Mouse (Mus musculus): Measurements from ENCODE around the gene Zfp609. TPM values are rescaled to one million over a fixed set of nuclear protein-coding genes. Genes with fewer than 3 reads are reported as not detected.

Gene Zfp609
- polyA plus RNA-seq (2015; fragmentation: Nextera tagmentation; extraction: Ambion mirVana) = 4.5 and 4.7 TPM in 2 replicates

GRCm38 (mm10) chr9:65827344-65828015, at the start of gene Zfp609:
Gene Zfp609 (minus strand): TSS chr9:65827564.
- Histone ChIP-seq H3K27ac (ENCODE audit: low read length) (peak within 1 kb of the TSS; percentile 99), H3K36me3 (ENCODE audit: control insufficient read depth, insufficient read depth, low read length) (no peaks in the 10 kb centered on the region), H3K9ac (ENCODE audit: low read length) (peak within 1 kb of the TSS; percentile 96), H3K4me1 (replicated peaks; ENCODE audit: control insufficient read depth, insufficient read depth, low read length) (peaks cover 39% of the 10 kb centered on the region), H3K9me3 (ENCODE audit: control insufficient read depth, low read length) (no peaks in the 10 kb centered on the region), H3K27me3 (ENCODE audit: control insufficient read depth, insufficient read depth, low read depth, low read length) (no peaks in the 10 kb centered on the region), H3K4me3 (ENCODE audit: low read length) (peak within 1 kb of the TSS; percentile 90), H3K4me2 (ENCODE audit: low read depth, low read length) (peak within 1 kb of the TSS; percentile 87)
- WGBS = under 1% methylated on average over 36 of the region's 76 CpGs
- peak; percentile 87 for ATAC-seq (ENCODE audit: low read depth)

- no peak for ATAC-seq (ENCODE audit: low read depth)
- H3K9ac ChIP-seq (ENCODE audit: low read length) = no peak overlapping the region
- peaks cover 23% of the 10 kb centered on the region for H3K36me3 ChIP-seq (ENCODE audit: control insufficient read depth, insufficient read depth, low read length)
Observed at GRCm38 (mm10) chr9:65859656-65860055, 32.3 kb upstream of the Zfp609 start.

GRCm38 (mm10) chr9:65850203-65850602, 22.8 kb upstream of the Zfp609 start:
- 4% methylated on average over 1 of the region's 1 CpGs for WGBS
- Histone ChIP-seq H3K4me3 (ENCODE audit: low read length) (no peak overlapping the region), H3K9ac (ENCODE audit: low read length) (no peak overlapping the region), H3K27me3 (ENCODE audit: control insufficient read depth, insufficient read depth, low read depth, low read length) (no peaks in the 10 kb centered on the region), H3K4me1 (replicated peaks; ENCODE audit: control insufficient read depth, insufficient read depth, low read length) (0 out of 2 replicates have a peak, but pooled peaks cover 4% of the 10 kb centered on the region), H3K36me3 (ENCODE audit: control insufficient read depth, insufficient read depth, low read length) (peaks cover 16% of the 10 kb centered on the region), H3K27ac (ENCODE audit: low read length) (no peak overlapping the region), H3K4me2 (ENCODE audit: low read depth, low read length) (no peak overlapping the region), H3K9me3 (ENCODE audit: control insufficient read depth, low read length) (no peaks in the 10 kb centered on the region)
- ATAC-seq (ENCODE audit: low read depth) = no peak

More at GRCm38 (mm10) chr9:65859656-65860055, 32.3 kb upstream of the Zfp609 start:
- 60% methylated on average over 1 of the region's 1 CpGs for WGBS
- Histone ChIP-seq H3K27me3 (ENCODE audit: control insufficient read depth, insufficient read depth, low read depth, low read length) (no peaks in the 10 kb centered on the region), H3K4me3 (ENCODE audit: low read length) (no peak overlapping the region), H3K27ac (ENCODE audit: low read length) (no peak overlapping the region), H3K9me3 (ENCODE audit: control insufficient read depth, low read length) (no peaks in the 10 kb centered on the region), H3K4me1 (replicated peaks; ENCODE audit: control insufficient read depth, insufficient read depth, low read length) (no peaks in the 10 kb centered on the region), H3K4me2 (ENCODE audit: low read depth, low read length) (no peak overlapping the region)

GRCm38 (mm10) chr9:65848154-65848553, 20.8 kb upstream of the Zfp609 start:
- Histone ChIP-seq H3K9me3 (ENCODE audit: control insufficient read depth, low read length) (no peaks in the 10 kb centered on the region), H3K4me1 (replicated peaks; ENCODE audit: control insufficient read depth, insufficient read depth, low read length) (peaks cover 10% of the 10 kb centered on the region; the same call in 1 of the 2 replicates), H3K9ac (ENCODE audit: low read length) (no peak overlapping the region), H3K27me3 (ENCODE audit: control insufficient read depth, insufficient read depth, low read depth, low read length) (no peaks in the 10 kb centered on the region), H3K4me3 (ENCODE audit: low read length) (no peak overlapping the region), H3K27ac (ENCODE audit: low read length) (peak overlapping the region; percentile 15; the same call in 1 of the 2 replicates), H3K4me2 (ENCODE audit: low read depth, low read length) (no peak overlapping the region), H3K36me3 (ENCODE audit: control insufficient read depth, insufficient read depth, low read length) (peaks cover 7% of the 10 kb centered on the region)
- ATAC-seq (ENCODE audit: low read depth) = peak; percentile 47; the same call in 1 of the 2 replicates

DNA sequence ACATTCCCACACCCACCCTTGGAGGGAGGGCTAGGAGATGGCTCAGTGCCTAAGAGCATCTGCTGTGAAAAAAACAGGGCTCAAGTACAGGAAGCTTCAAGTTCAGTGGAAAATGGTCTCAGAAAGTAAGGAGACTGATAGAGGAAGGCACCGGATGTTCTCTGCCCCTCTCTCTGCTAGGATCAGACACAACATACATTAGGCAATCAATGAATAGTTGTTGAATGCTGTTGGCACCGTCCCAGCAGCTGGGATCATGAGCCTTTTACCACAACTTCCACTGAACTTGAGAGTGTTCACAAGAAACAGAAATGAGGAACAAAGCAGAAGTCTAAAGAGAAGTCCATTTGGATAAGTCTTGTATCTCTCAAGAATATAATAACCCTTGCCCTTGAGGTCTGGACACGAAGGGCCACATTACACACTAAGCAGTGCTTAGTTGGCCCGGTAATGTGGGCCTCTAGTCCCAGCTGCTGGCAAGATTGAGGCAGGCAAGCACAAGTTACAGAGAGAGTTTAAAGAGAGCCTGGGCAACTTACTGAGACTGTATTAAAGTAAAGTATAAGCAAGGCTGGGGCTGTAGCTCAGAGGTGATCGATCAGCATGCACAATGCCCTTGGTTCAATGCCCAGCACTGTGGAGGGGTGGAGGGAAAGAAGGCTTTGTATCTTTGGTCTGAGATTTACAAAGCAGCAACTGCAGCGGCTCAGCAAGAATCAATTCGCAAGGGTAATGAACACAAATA, 17.2 kb upstream of the Zfp609 start:
- Histone ChIP-seq H3K27me3 (ENCODE audit: control insufficient read depth, insufficient read depth, low read depth, low read length) (no peaks in the 10 kb centered on the region), H3K4me2 (ENCODE audit: low read depth, low read length) (no peak overlapping the region), H3K4me1 (replicated peaks; ENCODE audit: control insufficient read depth, insufficient read depth, low read length) (peaks cover 10% of the 10 kb centered on the region; the same call in 1 of the 2 replicates), H3K9ac (ENCODE audit: low read length) (no peak overlapping the region), H3K36me3 (ENCODE audit: control insufficient read depth, insufficient read depth, low read length) (peaks cover 2% of the 10 kb centered on the region; the same call in 1 of the 2 replicates), H3K27ac (ENCODE audit: low read length) (peak overlapping the region; percentile 60), H3K9me3 (ENCODE audit: control insufficient read depth, low read length) (no peaks in the 10 kb centered on the region), H3K4me3 (ENCODE audit: low read length) (no peak overlapping the region)
- 63% methylated on average over 7 of the region's 7 CpGs for WGBS
- peak; percentile 73 for ATAC-seq (ENCODE audit: low read depth)

DNA sequence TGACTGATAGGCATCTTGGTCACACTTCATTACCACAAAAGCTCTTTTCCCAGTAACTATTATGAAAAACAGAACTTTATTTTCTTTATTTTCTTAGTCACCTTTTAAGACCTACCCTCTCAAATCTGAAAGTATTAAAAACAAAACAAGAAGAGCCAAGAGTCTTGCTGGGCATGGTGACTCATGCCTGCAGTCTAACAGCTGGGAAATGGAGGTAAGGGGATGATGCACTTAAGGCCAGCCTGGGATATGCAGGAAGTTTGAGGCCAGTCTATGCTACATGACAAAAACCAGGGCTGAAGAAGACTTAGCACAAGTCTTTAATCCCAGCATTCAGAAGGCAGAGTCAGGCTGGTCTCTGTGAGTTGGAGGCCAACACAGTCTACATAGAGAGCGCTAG, 12.5 kb upstream of the Zfp609 start:
- WGBS = 91% methylated on average over 1 of the region's 1 CpGs
- Histone ChIP-seq H3K36me3 (ENCODE audit: control insufficient read depth, insufficient read depth, low read length) (peaks cover 2% of the 10 kb centered on the region; the same call in 1 of the 2 replicates), H3K9me3 (ENCODE audit: control insufficient read depth, low read length) (no peaks in the 10 kb centered on the region), H3K4me2 (ENCODE audit: low read depth, low read length) (no peak overlapping the region), H3K27ac (ENCODE audit: low read length) (no peak overlapping the region), H3K4me1 (replicated peaks; ENCODE audit: control insufficient read depth, insufficient read depth, low read length) (peaks cover 5% of the 10 kb centered on the region; the same call in 1 of the 2 replicates), H3K27me3 (ENCODE audit: control insufficient read depth, insufficient read depth, low read depth, low read length) (no peaks in the 10 kb centered on the region), H3K4me3 (ENCODE audit: low read length) (no peak overlapping the region), H3K9ac (ENCODE audit: low read length) (no peak overlapping the region)
- no peak for ATAC-seq (ENCODE audit: low read depth)

DNA sequence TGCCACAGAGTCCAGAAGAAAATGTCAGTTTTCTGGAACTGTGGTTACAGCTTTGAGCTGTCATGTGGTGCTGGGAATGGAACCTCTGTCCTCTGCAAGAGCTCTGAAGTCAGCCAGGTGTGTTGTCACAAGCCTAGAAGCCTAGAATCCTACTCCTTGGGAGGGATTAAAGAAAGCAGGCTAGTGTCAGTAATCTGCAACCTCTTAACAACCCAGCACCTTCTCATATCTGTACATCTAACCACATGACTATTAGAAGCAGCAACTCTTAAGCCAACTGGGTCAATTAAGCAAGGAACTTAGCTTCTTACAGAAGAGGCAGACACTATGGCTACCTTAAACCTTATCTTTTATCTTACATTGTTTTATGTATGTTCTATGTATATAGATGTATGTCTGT, 9.6 kb upstream of the Zfp609 start:
- no peak overlapping the region for H3K4me2 ChIP-seq (ENCODE audit: low read depth, low read length)
- H3K27me3 ChIP-seq (ENCODE audit: control insufficient read depth, insufficient read depth, low read depth, low read length) = no peaks in the 10 kb centered on the region
- H3K36me3 ChIP-seq (ENCODE audit: control insufficient read depth, insufficient read depth, low read length) = peaks cover 2% of the 10 kb centered on the region; the same call in 1 of the 2 replicates
- no peaks in the 10 kb centered on the region for H3K9me3 ChIP-seq (ENCODE audit: control insufficient read depth, low read length)
- H3K9ac ChIP-seq (ENCODE audit: low read length) = no peak overlapping the region
- no peak overlapping the region for H3K4me3 ChIP-seq (ENCODE audit: low read length)
- H3K27ac ChIP-seq (ENCODE audit: low read length) = no peak overlapping the region
- no peak for ATAC-seq (ENCODE audit: low read depth)
- H3K4me1 ChIP-seq (replicated peaks; ENCODE audit: control insufficient read depth, insufficient read depth, low read length) = peaks cover 3% of the 10 kb centered on the region; the same call in 1 of the 2 replicates

DNA sequence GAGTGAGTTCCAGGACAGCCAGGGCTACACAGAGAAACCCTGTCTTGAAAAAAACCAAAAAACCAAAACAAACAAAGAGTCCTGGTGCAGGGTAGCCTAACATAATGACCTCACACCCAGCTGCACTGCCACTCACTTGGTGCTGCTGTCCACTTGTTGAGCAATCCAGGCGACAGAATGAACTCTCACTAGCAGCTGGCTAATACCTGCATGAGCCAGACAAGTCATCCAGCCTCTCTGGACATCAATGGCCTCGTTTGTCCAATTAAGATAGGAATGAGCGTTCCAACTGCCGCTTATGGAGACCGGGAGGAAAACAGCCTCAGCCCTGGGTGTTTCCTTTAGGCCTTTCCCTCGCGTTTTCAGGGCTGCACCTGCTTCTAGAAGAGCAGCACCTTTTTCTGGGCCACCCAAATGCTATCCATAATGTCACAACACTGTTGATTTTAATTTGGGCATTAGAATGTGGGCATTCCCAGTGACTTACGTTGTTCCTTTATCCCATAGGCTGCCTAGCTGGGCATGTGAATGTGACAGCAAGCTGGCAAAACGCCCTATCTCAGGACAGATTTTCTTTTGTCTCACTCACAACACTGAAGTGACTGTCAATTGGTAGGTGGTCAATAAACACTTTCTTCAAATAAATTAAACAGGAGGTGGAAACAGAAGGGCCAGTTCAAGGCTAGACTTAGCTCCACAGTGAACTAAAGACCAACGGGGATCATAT, 7.4 kb upstream of the Zfp609 start:
- no peak overlapping the region for H3K9ac ChIP-seq (ENCODE audit: low read length)
- H3K27me3 ChIP-seq (ENCODE audit: control insufficient read depth, insufficient read depth, low read depth, low read length) = no peaks in the 10 kb centered on the region
- peaks cover 6% of the 10 kb centered on the region for H3K4me1 ChIP-seq (replicated peaks; ENCODE audit: control insufficient read depth, insufficient read depth, low read length)
- H3K9me3 ChIP-seq (ENCODE audit: control insufficient read depth, low read length) = no peaks in the 10 kb centered on the region
- H3K36me3 ChIP-seq (ENCODE audit: control insufficient read depth, insufficient read depth, low read length) = no peaks in the 10 kb centered on the region; the same call in 1 of the 2 replicates
- H3K4me2 ChIP-seq (ENCODE audit: low read depth, low read length) = no peak overlapping the region
- no peak overlapping the region for H3K27ac ChIP-seq (ENCODE audit: low read length)
- WGBS = 77% methylated on average over 10 of the region's 10 CpGs
- H3K4me3 ChIP-seq (ENCODE audit: low read length) = no peak overlapping the region
- ATAC-seq (ENCODE audit: low read depth) = no peak

DNA sequence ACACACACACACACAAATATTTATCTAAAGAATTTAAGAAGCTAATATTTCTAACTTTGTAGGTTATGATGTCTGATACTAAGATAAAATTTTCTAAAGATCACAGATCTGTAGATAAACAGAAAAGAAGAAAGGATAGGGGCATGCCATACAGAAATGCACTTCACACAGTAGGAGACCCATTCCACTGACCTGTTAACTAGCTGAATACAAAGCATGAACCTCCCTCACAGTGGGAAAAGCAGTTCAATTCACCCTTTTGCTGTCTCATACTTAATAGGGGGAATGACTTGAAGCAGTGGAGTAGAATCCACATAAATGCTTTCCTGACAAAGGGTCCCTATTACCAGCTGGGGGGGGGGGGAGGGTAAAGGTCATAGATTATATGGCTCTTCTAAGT, 6.3 kb upstream of the Zfp609 start:
- Histone ChIP-seq H3K9ac (ENCODE audit: low read length) (no peak overlapping the region), H3K36me3 (ENCODE audit: control insufficient read depth, insufficient read depth, low read length) (no peaks in the 10 kb centered on the region; the same call in 1 of the 2 replicates), H3K4me1 (replicated peaks; ENCODE audit: control insufficient read depth, insufficient read depth, low read length) (peaks cover 7% of the 10 kb centered on the region), H3K9me3 (ENCODE audit: control insufficient read depth, low read length) (no peaks in the 10 kb centered on the region), H3K27ac (ENCODE audit: low read length) (no peak overlapping the region), H3K27me3 (ENCODE audit: control insufficient read depth, insufficient read depth, low read depth, low read length) (no peaks in the 10 kb centered on the region), H3K4me2 (ENCODE audit: low read depth, low read length) (no peak overlapping the region), H3K4me3 (ENCODE audit: low read length) (no peak overlapping the region)
- ATAC-seq (ENCODE audit: low read depth) = no peak

All from lung, embryonic 16.5 days (tissue).